Mouse (Mus musculus) MEL (cell line): Measurements from ENCODE around the gene Katnbl1. TPM values are rescaled to one million over a fixed set of nuclear protein-coding genes. Genes with fewer than 3 reads are reported as not detected.

ENCODE experiments used
- DNase-seq: peaks from one replicate; pipeline ENCODE4 v3.0.0; 2011; ENCODE audit warnings: low read depth, low spot score
- H3K27ac ChIP-seq: 2 replicates; pipeline ENCODE4 v1.5.1; 2012; ENCODE audit warnings: low read depth, mild to moderate bottlenecking, control low read depth, low read length, moderate library complexity; ENCODE audit not compliant: control insufficient read depth
- H3K27me3 ChIP-seq, 2 experiments: fragments of 150-350 bp in 1 of 2; sonication (generic) in 1 of 2; 2 replicates each; pipeline ENCODE4 v1.6.1; 2012; ENCODE audit warnings: low read length in 2 of 2, mild to moderate bottlenecking in 2 of 2, improper control_type of control experiment in 1 of 2, moderate library complexity in 1 of 2; ENCODE audit not compliant: insufficient read depth in 2 of 2, control insufficient read depth in 1 of 2
- H3K36me3 ChIP-seq, 2 experiments: 2 replicates each; pipeline ENCODE4 v1.6.1; 2012 to 2014; ENCODE audit warnings: low read length in 2 of 2, improper control_type of control experiment in 1 of 2, inconsistent platforms in 1 of 2, mild to moderate bottlenecking in 1 of 2; ENCODE audit not compliant: insufficient read depth in 2 of 2, control insufficient read depth in 1 of 2
- H3K4me1 ChIP-seq, 2 experiments: fragments of 150-350 bp in 1 of 2; sonication (generic) in 1 of 2; 2 replicates each; pipeline ENCODE4 v1.6.1; 2012; ENCODE audit warnings: low read length in 2 of 2, improper control_type of control experiment in 1 of 2, mild to moderate bottlenecking in 1 of 2; ENCODE audit not compliant: insufficient read depth in 2 of 2, control insufficient read depth in 1 of 2
- H3K4me3 ChIP-seq, 2 experiments: fragments of 150-350 bp in 1 of 2; sonication (generic) in 1 of 2; 2 replicates each; pipeline ENCODE4 v1.5.1; 2012; ENCODE audit warnings: low read depth in 2 of 2, low read length in 2 of 2, mild to moderate bottlenecking in 2 of 2, moderate library complexity in 2 of 2, control low read depth in 1 of 2, improper control_type of control experiment in 1 of 2; ENCODE audit not compliant: control insufficient read depth in 1 of 2, insufficient read depth in 1 of 2
- H3K79me2 ChIP-seq: 2 replicates; pipeline ENCODE4 v1.6.1; 2012; ENCODE audit warnings: mild to moderate bottlenecking, low read length, moderate library complexity; ENCODE audit not compliant: control insufficient read depth, poor library complexity, insufficient read depth
- H3K9ac ChIP-seq: 2 replicates; pipeline ENCODE4 v1.6.1; 2012; ENCODE audit warnings: low read depth, mild to moderate bottlenecking, control low read depth, low read length, moderate library complexity; ENCODE audit not compliant: control insufficient read depth, poor library complexity, severe bottlenecking
- H3K9me3 ChIP-seq: fragments of 150-350 bp; sonication (generic); replicated peaks from 2 replicates; pipeline ENCODE4 v1.6.1; 2012; ENCODE audit warnings: mild to moderate bottlenecking, low read length, improper control_type of control experiment, moderate library complexity; ENCODE audit not compliant: insufficient read depth
- BHLHE40 ChIP-seq: IDR thresholded peaks from 2 replicates; pipeline ENCODE4 v1.6.1; 2012; ENCODE audit warnings: low read depth, mild to moderate bottlenecking, inconsistent platforms, low read length, improper control_type of control experiment, borderline replicate concordance
- CHD1 ChIP-seq: IDR thresholded peaks from 2 replicates; pipeline ENCODE4 v1.6.1; 2012; ENCODE audit warnings: low read depth, mild to moderate bottlenecking, inconsistent platforms, low read length, improper control_type of control experiment
- CHD2 ChIP-seq: IDR thresholded peaks from 2 replicates; pipeline ENCODE4 v1.6.1; 2011; ENCODE audit warnings: low read length, improper control_type of control experiment
- CTCF ChIP-seq, 3 experiments: IDR thresholded peaks in 2 of 3; conservative IDR thresholded peaks in 1 of 3; 2 replicates each; pipeline ENCODE4 v1.5.1; 2011 to 2012; ENCODE audit warnings: low read length in 3 of 3, low read depth in 2 of 3, mild to moderate bottlenecking in 2 of 3, improper control_type of control experiment in 1 of 3, inconsistent platforms in 1 of 3, mixed read lengths in 1 of 3, moderate library complexity in 1 of 3; ENCODE audit not compliant: control insufficient read depth in 1 of 3, insufficient read depth in 1 of 3, poor library complexity in 1 of 3, severe bottlenecking in 1 of 3
- E2F4 ChIP-seq: IDR thresholded peaks from 2 replicates; pipeline ENCODE4 v1.6.1; 2011; ENCODE audit warnings: low read depth, low read length, improper control_type of control experiment, borderline replicate concordance
- ELF1 ChIP-seq: IDR thresholded peaks from 2 replicates; pipeline ENCODE4 v1.6.1; 2014; ENCODE audit warnings: low read depth, mild to moderate bottlenecking, inconsistent platforms, low read length, improper control_type of control experiment, moderate library complexity
- ETS1 ChIP-seq: IDR thresholded peaks from 2 replicates; pipeline ENCODE4 v1.6.1; 2012; ENCODE audit warnings: low read depth, mild to moderate bottlenecking, inconsistent platforms, low read length, improper control_type of control experiment, moderate library complexity
- GABPA ChIP-seq: IDR thresholded peaks from 2 replicates; pipeline ENCODE4 v1.6.1; 2012; ENCODE audit warnings: low read depth, mild to moderate bottlenecking, inconsistent platforms, low read length, improper control_type of control experiment, moderate library complexity
- JUND ChIP-seq: IDR thresholded peaks from 2 replicates; pipeline ENCODE4 v1.6.1; 2011; ENCODE audit warnings: low read depth, mild to moderate bottlenecking, improper control_type of control experiment, low read length
- MAFK ChIP-seq: IDR thresholded peaks from 2 replicates; pipeline ENCODE4 v1.6.1; 2011; ENCODE audit warnings: low read depth, mild to moderate bottlenecking, low read length, improper control_type of control experiment, borderline replicate concordance
- MAX ChIP-seq: IDR thresholded peaks from 2 replicates; pipeline ENCODE4 v1.6.1; 2011; ENCODE audit warnings: low read length, improper control_type of control experiment
- MAZ ChIP-seq: IDR thresholded peaks from 2 replicates; pipeline ENCODE4 v1.6.1; 2012; ENCODE audit warnings: low read depth, mild to moderate bottlenecking, inconsistent platforms, low read length, improper control_type of control experiment
- MEF2A ChIP-seq: IDR thresholded peaks from 2 replicates; pipeline ENCODE4 v1.6.1; 2014; ENCODE audit warnings: low read depth, mild to moderate bottlenecking, inconsistent platforms, low read length, improper control_type of control experiment; ENCODE audit not compliant: poor library complexity, insufficient replicate concordance, severe bottlenecking; ENCODE audit errors: extremely low read depth
- MXI1 ChIP-seq: IDR thresholded peaks from 2 replicates; pipeline ENCODE4 v1.6.1; 2011; ENCODE audit warnings: mild to moderate bottlenecking, low read depth, low read length, improper control_type of control experiment
- MYC ChIP-seq: IDR thresholded peaks from 2 replicates; pipeline ENCODE4 v1.6.1; 2011; ENCODE audit warnings: low read depth, mild to moderate bottlenecking, low read length, improper control_type of control experiment, moderate library complexity
- NELFE ChIP-seq: IDR thresholded peaks from 2 replicates; pipeline ENCODE4 v1.6.1; 2011; ENCODE audit warnings: low read depth, low read length, improper control_type of control experiment
- NRF1 ChIP-seq: IDR thresholded peaks from 2 replicates; pipeline ENCODE4 v1.6.1; 2014; ENCODE audit warnings: low read depth, mild to moderate bottlenecking, inconsistent platforms, low read length, improper control_type of control experiment, moderate library complexity; ENCODE audit not compliant: poor library complexity, insufficient read depth, severe bottlenecking
- POLR2A ChIP-seq, 2 experiments: IDR thresholded peaks; 2 replicates each; pipeline ENCODE4 v1.6.1; 2011 to 2012; ENCODE audit warnings: low read length in 2 of 2, mild to moderate bottlenecking in 2 of 2, control low read depth in 1 of 2, improper control_type of control experiment in 1 of 2, low read depth in 1 of 2, moderate library complexity in 1 of 2; ENCODE audit not compliant: control insufficient read depth in 1 of 2, insufficient read depth in 1 of 2, poor library complexity in 1 of 2
- POLR2AphosphoS2 ChIP-seq: IDR thresholded peaks from 2 replicates; pipeline ENCODE4 v1.6.1; 2011; ENCODE audit warnings: low read length, improper control_type of control experiment
- POLR2AphosphoS5 ChIP-seq: IDR thresholded peaks from 2 replicates; pipeline ENCODE4 v1.6.1; 2012; ENCODE audit warnings: low read depth, borderline replicate concordance, mild to moderate bottlenecking, inconsistent platforms, low read length, moderate library complexity, mixed read lengths
- RAD21 ChIP-seq: IDR thresholded peaks from 2 replicates; pipeline ENCODE4 v1.6.1; 2011; ENCODE audit warnings: mild to moderate bottlenecking, low read depth, low read length, improper control_type of control experiment
- RCOR1 ChIP-seq: IDR thresholded peaks from 2 replicates; pipeline ENCODE4 v1.6.1; 2012; ENCODE audit warnings: low read depth, mild to moderate bottlenecking, inconsistent platforms, low read length, improper control_type of control experiment
- SIN3A ChIP-seq: IDR thresholded peaks from 2 replicates; pipeline ENCODE4 v1.6.1; 2012; ENCODE audit warnings: low read length, improper control_type of control experiment, inconsistent platforms
- SMC3 ChIP-seq: IDR thresholded peaks from 2 replicates; pipeline ENCODE4 v1.6.1; 2011; ENCODE audit warnings: low read depth, low read length, improper control_type of control experiment
- TAL1 ChIP-seq: IDR thresholded peaks from 2 replicates; pipeline ENCODE4 v1.6.1; 2012; ENCODE audit warnings: mild to moderate bottlenecking, inconsistent platforms, low read length, moderate library complexity, mixed read lengths
- TBP ChIP-seq: IDR thresholded peaks from 2 replicates; pipeline ENCODE4 v1.8.0; 2011; ENCODE audit warnings: low read depth, low read length, improper control_type of control experiment
- TCF12 ChIP-seq: IDR thresholded peaks from 2 replicates; pipeline ENCODE4 v1.6.1; 2014; ENCODE audit warnings: low read depth, mild to moderate bottlenecking, inconsistent platforms, low read length, improper control_type of control experiment, moderate library complexity
- UBTF ChIP-seq: IDR thresholded peaks from 2 replicates; pipeline ENCODE4 v1.6.1; 2012; ENCODE audit warnings: low read depth, mild to moderate bottlenecking, inconsistent platforms, low read length, improper control_type of control experiment, moderate library complexity, borderline replicate concordance; ENCODE audit not compliant: insufficient read depth
- ZC3H11A ChIP-seq: IDR thresholded peaks from 2 replicates; pipeline ENCODE4 v1.6.1; 2012; ENCODE audit warnings: low read depth, mild to moderate bottlenecking, inconsistent platforms, low read length, improper control_type of control experiment
- ZKSCAN1 ChIP-seq: IDR thresholded peaks from 2 replicates; pipeline ENCODE4 v1.6.1; 2012; ENCODE audit warnings: low read depth, mild to moderate bottlenecking, inconsistent platforms, low read length, improper control_type of control experiment, moderate library complexity
- ZNF384 ChIP-seq: IDR thresholded peaks from 2 replicates; pipeline ENCODE4 v1.6.1; 2012; ENCODE audit warnings: low read depth, mild to moderate bottlenecking, inconsistent platforms, low read length, improper control_type of control experiment
- polyA plus RNA-seq, 2 experiments: library from polyadenylated mRNA; stranded (reverse) in 1 of 2; unstranded in 1 of 2; fragments of >175 nt in 1 of 2; fragments of >200 nt in 1 of 2; gene quantifications; 2 replicates each; pipeline versions ENCODE4 v1.2.1 to v1.2.4; 2012; ENCODE audit warnings: low replicate concordance in 2 of 2, low read depth in 1 of 2; ENCODE audit not compliant: insufficient read length in 2 of 2, insufficient read depth in 1 of 2, missing spikeins in 1 of 2
- total RNA-seq: library from RNA; depleted of rRNA; stranded (reverse); fragments of 300-350 nt; gene quantifications from 2 replicates; pipeline ENCODE4 v1.2.3, GENCODE M21; 2012

Gene Katnbl1
- total and polyA plus RNA-seq, 3 experiments, result 12.6 to 16.6 TPM; not detected in 1

DNA sequence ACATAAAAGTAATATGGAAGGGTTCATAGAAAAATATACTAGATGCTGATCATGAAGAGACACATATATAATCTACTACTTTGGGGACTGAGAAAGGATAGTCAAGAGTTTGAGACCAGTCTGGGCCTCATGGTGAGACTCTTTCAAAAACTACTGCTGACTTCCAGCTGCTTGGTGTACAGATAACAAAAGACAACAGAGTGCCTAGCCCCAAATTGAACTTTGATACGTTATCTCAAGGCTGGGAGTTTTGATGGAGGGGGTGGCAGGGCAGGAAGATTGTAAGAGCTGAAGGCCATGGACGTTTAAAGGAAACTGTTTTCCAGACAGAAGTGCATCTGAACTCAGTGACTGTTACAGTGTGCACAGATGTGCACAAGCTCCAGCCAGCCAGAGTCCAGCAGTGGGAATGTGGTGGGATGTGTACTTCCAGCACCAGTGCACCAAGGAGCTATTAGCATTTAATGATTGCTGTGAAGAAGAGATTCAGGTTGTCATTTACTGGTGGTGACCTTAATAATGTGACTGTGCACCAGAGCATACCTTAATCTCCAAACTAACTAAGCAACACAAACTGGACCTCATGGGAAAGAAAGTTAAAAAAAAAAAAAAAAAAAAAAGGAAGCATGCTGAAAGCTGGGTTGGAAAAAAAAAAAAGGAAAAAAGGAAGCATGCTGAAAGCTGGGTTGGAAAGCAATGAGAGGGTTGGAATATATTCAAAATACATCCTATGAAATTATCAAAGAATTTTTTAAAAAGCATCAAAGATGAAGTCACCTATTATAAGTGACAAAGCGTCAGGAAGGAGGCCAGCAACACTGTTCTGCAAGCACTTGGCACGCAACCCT is 46.7 kb upstream of the Katnbl1 start (continued):
- TF ChIP-seq MYC, result 0 out of 2 replicates have a peak, but pooled peaks have one; percentile 24
- TF ChIP-seq CHD1, result no peak
- TF ChIP-seq MAX, result peak; percentile 43; the same call in 1 of the 2 replicates
- no peak for TF ChIP-seq E2F4
- TF ChIP-seq POLR2A (IDR thresholded peaks at IDR 0.05; ENCODE audit: control insufficient read depth in 1 of 2, insufficient read depth in 1 of 2, low read depth in 1 of 2, low read length in 2 of 2, poor library complexity in 1 of 2), result no peak
- no peak; the same call in none of the 2 replicates for TF ChIP-seq MAZ
- TF ChIP-seq NELFE, result no peak
- TF ChIP-seq JUND, result no peak
- no peak for TF ChIP-seq RAD21
- no peak for TF ChIP-seq NRF1
- TF ChIP-seq, all 39 proteins: peak for 13

DNA sequence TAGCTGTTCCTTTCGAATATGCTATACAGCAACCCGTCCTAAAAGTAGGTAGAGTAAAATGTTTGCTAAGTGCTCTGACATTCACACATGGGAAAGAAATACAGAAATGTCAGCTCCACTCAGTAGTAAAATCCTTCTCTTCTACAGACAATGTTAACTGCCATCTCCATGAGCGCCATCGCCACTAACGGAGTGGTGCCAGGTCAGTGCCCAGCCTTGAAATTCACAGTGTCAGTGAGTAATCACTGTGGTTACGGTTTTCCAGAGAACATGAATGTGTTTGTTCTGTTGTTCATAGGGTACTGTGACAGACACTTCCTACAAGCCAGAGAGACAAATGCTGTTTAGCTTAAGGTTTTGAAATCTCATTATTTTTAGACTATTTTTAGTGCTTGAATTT is 41.8 kb upstream of the Katnbl1 start:
- H3K4me1 ChIP-seq, result peaks cover 3% of the 10 kb centered on the region in 2 experiments
- H3K27me3 ChIP-seq, result no peaks in the 10 kb centered on the region
- H3K36me3 ChIP-seq, result peaks cover 5 to 12% of the 10 kb centered on the region in 2 experiments

GRCm38 (mm10) chr2:112339736-112340135 is 39.3 kb upstream of the Katnbl1 start:
- no peak overlapping the region for H3K4me3 ChIP-seq
- H3K36me3 ChIP-seq, result peaks cover 0 to 9% of the 10 kb centered on the region in 2 experiments; a peak in 2 of 4 replicates
- no peaks in the 10 kb centered on the region for H3K79me2 ChIP-seq
- H3K4me1 ChIP-seq, result no peaks in the 10 kb centered on the region
- peak; percentile 54 for DNase-seq
- no peak overlapping the region for H3K9ac ChIP-seq
- H3K27ac ChIP-seq, result no peak overlapping the region
- H3K9me3 ChIP-seq, result no peaks in the 10 kb centered on the region
- no peaks in the 10 kb centered on the region for H3K27me3 ChIP-seq
- no peak for TF ChIP-seq BHLHE40
- no peak for TF ChIP-seq TCF12
- TF ChIP-seq JUND, result no peak
- no peak for TF ChIP-seq ZNF384
- TF ChIP-seq SMC3, result peak; percentile 75
- TF ChIP-seq RCOR1, result no peak
- no peak for TF ChIP-seq NELFE
- no peak for TF ChIP-seq MYC
- no peak for TF ChIP-seq MEF2A
- peak; percentile 76 for TF ChIP-seq RAD21
- no peak for TF ChIP-seq ZKSCAN1
- TF ChIP-seq SIN3A, result peak; percentile 34; the same call in 1 of the 2 replicates
- peak; percentile 44 for TF ChIP-seq ZC3H11A
- TF ChIP-seq POLR2A (IDR thresholded peaks at IDR 0.05; ENCODE audit: control insufficient read depth in 1 of 2, insufficient read depth in 1 of 2, low read depth in 1 of 2, low read length in 2 of 2, poor library complexity in 1 of 2), result no peak
- TF ChIP-seq CTCF (IDR thresholded peaks at IDR 0.05 in 2 of 3, conservative IDR thresholded peaks at IDR 0.05 in 1 of 3; ENCODE audit: control insufficient read depth in 1 of 3, insufficient read depth in 1 of 3, low read depth in 2 of 3, low read length in 3 of 3, poor library complexity in 1 of 3, severe bottlenecking in 1 of 3), result peak; percentile 17 to 76 (median 55); a peak in 4 of 6 replicates
- no peak for TF ChIP-seq MAX

More for the DNA sequence above, 41.8 kb upstream of the Katnbl1 start:
- no peak for DNase-seq
- Histone ChIP-seq H3K27ac (no peak overlapping the region), H3K79me2 (no peaks in the 10 kb centered on the region), H3K9ac (no peak overlapping the region), H3K9me3 (no peaks in the 10 kb centered on the region), H3K4me3 (no peak overlapping the region)
- TF ChIP-seq UBTF (no peak), CHD1 (no peak), POLR2A (IDR thresholded peaks at IDR 0.05; ENCODE audit: control insufficient read depth in 1 of 2, insufficient read depth in 1 of 2, low read depth in 1 of 2, low read length in 2 of 2, poor library complexity in 1 of 2) (no peak), ZC3H11A (no peak), ETS1 (no peak), POLR2AphosphoS5 (no peak), MEF2A (no peak), MAFK (no peak), TBP (no peak), POLR2AphosphoS2 (no peak), NRF1 (no peak), TCF12 (no peak), CHD2 (no peak), ELF1 (no peak), MXI1 (no peak), GABPA (no peak), TAL1 (no peak), ZNF384 (no peak)
